Mouse (Mus musculus) cerebellum, postnatal 36 days (tissue): ENCODE results near the gene Serpina9.
"Not testable (repeated sequence)": the region's sequence is repeated elsewhere in the genome, so short reads cannot be mapped to it uniquely, and the experiment has no call there.

ENCODE experiments used
- DNase-seq, 2 experiments: peaks; one replicate each; pipeline ENCODE4 v3.0.0; 2021 to 2022; ENCODE audit warnings: mixed read lengths in 2 of 2

The Serpina9 gene

GRCm38 (mm10) chr12:103988754-103989513 is 24.6 kb downstream of the Serpina9 start:
- DNase-seq: no peak

- no peak for DNase-seq
Measured at GRCm38 (mm10) chr12:103985868-103986267, 27.7 kb downstream of the Serpina9 start.

GRCm38 (mm10) chr12:103984935-103985334 is 28.6 kb downstream of the Serpina9 start:
- peak; percentile 37 to 46 for DNase-seq

GRCm38 (mm10) chr12:103981646-103982360 is 31.8 kb downstream of the Serpina9 start:
- no peak for DNase-seq

- no peak for DNase-seq
Measured at GRCm38 (mm10) chr12:103978294-103978693, 35.3 kb downstream of the Serpina9 start.

- peak in 1 of 2 experiments; percentile 14 for DNase-seq
Measured at GRCm38 (mm10) chr12:103977846-103978245, 35.7 kb downstream of the Serpina9 start.

GRCm38 (mm10) chr12:103977060-103977459 is 36.5 kb downstream of the Serpina9 start:
- no peak for DNase-seq

GRCm38 (mm10) chr12:103971080-103971479 is 42.5 kb downstream of the Serpina9 start:
- DNase-seq: no peak

- DNase-seq: no peak
Measured at GRCm38 (mm10) chr12:103969577-103970116, 43.9 kb downstream of the Serpina9 start.

- no peak for DNase-seq
Measured at GRCm38 (mm10) chr12:103966761-103967160, 46.8 kb downstream of the Serpina9 start.

- DNase-seq: no peak
Measured at GRCm38 (mm10) chr12:103963288-103963687, 50.3 kb downstream of the Serpina9 start.

- no peak for DNase-seq
Measured at GRCm38 (mm10) chr12:103962860-103963259, 50.7 kb downstream of the Serpina9 start.

GRCm38 (mm10) chr12:103962337-103962736 is 51.2 kb downstream of the Serpina9 start:
- no peak for DNase-seq

GRCm38 (mm10) chr12:103961716-103962115 is 51.8 kb downstream of the Serpina9 start:
- no peak for DNase-seq

- DNase-seq: no peak
Measured at GRCm38 (mm10) chr12:103958798-103959197, 54.8 kb downstream of the Serpina9 start, which contains the start of gene Serpina1e. TSS of gene Serpina1e (minus strand) at chr12:103958975.

- not testable (repeated sequence) for DNase-seq
Measured at GRCm38 (mm10) chr12:103956555-103956954, 57.0 kb downstream of the Serpina9 start.

- DNase-seq: not testable (repeated sequence)
Measured at GRCm38 (mm10) chr12:103952972-103953371, 60.6 kb downstream of the Serpina9 start.

GRCm38 (mm10) chr12:103946243-103946642 is 67.3 kb downstream of the Serpina9 start:
- no peak for DNase-seq
